Mouse (Mus musculus) small intestine, adult 2 months (tissue): ENCODE results near the gene Ttn. TPM values are rescaled to one million over a fixed set of nuclear protein-coding genes. Genes with fewer than 3 reads are reported as not detected.

Experiments
- H3K27ac ChIP-seq: fragments of 200-500 bp; 2 replicates; pipeline ENCODE4 v1.5.1; 2012; ENCODE audit warnings: low read depth, low read length, control low read depth, inconsistent platforms; ENCODE audit not compliant: insufficient read depth
- H3K27me3 ChIP-seq: fragments of 200-500 bp; 2 replicates; pipeline ENCODE4 v1.6.1; 2012; ENCODE audit warnings: mild to moderate bottlenecking, moderate library complexity, low read length, inconsistent platforms; ENCODE audit not compliant: control insufficient read depth, insufficient read depth
- H3K36me3 ChIP-seq: fragments of 200-500 bp; 2 replicates; pipeline ENCODE4 v1.6.1; 2012; ENCODE audit warnings: mild to moderate bottlenecking, low read length, control low read depth, inconsistent platforms; ENCODE audit not compliant: control insufficient read depth, insufficient read depth
- H3K4me1 ChIP-seq: fragments of 200-500 bp; 2 replicates; pipeline ENCODE4 v1.6.1; 2012; ENCODE audit warnings: low read length, inconsistent platforms, mixed read lengths; ENCODE audit not compliant: control insufficient read depth, insufficient read depth, insufficient read length
- H3K4me3 ChIP-seq: fragments of 200-500 bp; 2 replicates; pipeline ENCODE4 v1.5.1; 2012; ENCODE audit warnings: low read depth, mild to moderate bottlenecking, control low read depth, inconsistent platforms, low read length, moderate library complexity
- CTCF ChIP-seq: fragments of 200-500 bp; IDR thresholded peaks from 2 replicates; pipeline ENCODE4 v1.5.1; 2012; ENCODE audit warnings: low read depth, mild to moderate bottlenecking, control low read depth, inconsistent platforms, low read length, moderate library complexity, mixed read lengths; ENCODE audit not compliant: insufficient replicate concordance, insufficient read length; ENCODE audit errors: extremely low read depth
- POLR2A ChIP-seq: fragments of 200-500 bp; IDR thresholded peaks from 2 replicates; pipeline ENCODE4 v1.6.1; 2012; ENCODE audit warnings: low read depth, mild to moderate bottlenecking, control low read depth, inconsistent platforms, low read length, moderate library complexity
- WGBS: fragments of 180-500 bp; shearing (Covaris S2); methylation state at CpG from one replicate; pipeline ENCODE4 v1.1.7; 2018; 5-methylcytosine and 5-hydroxymethylcytosine counted together
- polyA plus RNA-seq: library from polyadenylated mRNA; depleted of rRNA; stranded (reverse); fragments of >200 nt; gene quantifications from 2 replicates; pipeline ENCODE4 v1.2.3, GENCODE M21; 2012

Ttn gene
- polyA plus RNA-seq, 1 experiment = 0.01 TPM

- no peaks in the 10 kb centered on the region for H3K27me3 ChIP-seq
- no peak overlapping the region for H3K4me3 ChIP-seq
- no peaks in the 10 kb centered on the region for H3K4me1 ChIP-seq
- no peak overlapping the region for H3K27ac ChIP-seq
- H3K36me3 ChIP-seq = no peaks in the 10 kb centered on the region
- no peak for TF ChIP-seq CTCF
- TF ChIP-seq POLR2A = no peak
- 82% methylated on average over 9 of the region's 9 CpGs for WGBS
Observed at GRCm38 (mm10) chr2:76806861-76807260, 175.5 kb downstream of the Ttn start.

GRCm38 (mm10) chr2:76806376-76806775 is 176.0 kb downstream of the Ttn start:
- H3K4me1 ChIP-seq = no peaks in the 10 kb centered on the region
- H3K36me3 ChIP-seq = no peaks in the 10 kb centered on the region
- no peak overlapping the region for H3K27ac ChIP-seq
- TF ChIP-seq POLR2A (no peak), CTCF (no peak)
- H3K4me3 ChIP-seq = no peak overlapping the region
- WGBS = 53% methylated on average over 4 of the region's 4 CpGs
- no peaks in the 10 kb centered on the region for H3K27me3 ChIP-seq

GRCm38 (mm10) chr2:76805191-76805892 is 177.0 kb downstream of the Ttn start:
- no peak for TF ChIP-seq CTCF
- no peak for TF ChIP-seq POLR2A
- H3K4me3 ChIP-seq = no peak overlapping the region
- 75% methylated on average over 5 of the region's 5 CpGs for WGBS
- H3K4me1 ChIP-seq = no peaks in the 10 kb centered on the region
- H3K36me3 ChIP-seq = no peaks in the 10 kb centered on the region
- H3K27ac ChIP-seq = no peak overlapping the region
- no peaks in the 10 kb centered on the region for H3K27me3 ChIP-seq

GRCm38 (mm10) chr2:76784171-76784570 is 198.2 kb downstream of the Ttn start:
- Histone ChIP-seq H3K4me1 (no peaks in the 10 kb centered on the region), H3K27ac (no peak overlapping the region), H3K27me3 (no peaks in the 10 kb centered on the region), H3K36me3 (no peaks in the 10 kb centered on the region), H3K4me3 (no peak overlapping the region)
- no peak for TF ChIP-seq CTCF
- TF ChIP-seq POLR2A = no peak
- 95% methylated on average over 12 of the region's 12 CpGs for WGBS

- H3K27me3 ChIP-seq = no peaks in the 10 kb centered on the region
- WGBS = 90% methylated on average over 13 of the region's 13 CpGs
- no peak overlapping the region for H3K27ac ChIP-seq
- no peaks in the 10 kb centered on the region for H3K4me1 ChIP-seq
- no peaks in the 10 kb centered on the region for H3K36me3 ChIP-seq
- H3K4me3 ChIP-seq = no peak overlapping the region
- TF ChIP-seq POLR2A (no peak), CTCF (no peak)
Observed at GRCm38 (mm10) chr2:76780792-76781191, 201.6 kb downstream of the Ttn start.

- no peaks in the 10 kb centered on the region for H3K27me3 ChIP-seq
- H3K4me1 ChIP-seq = no peaks in the 10 kb centered on the region
- no peaks in the 10 kb centered on the region for H3K36me3 ChIP-seq
- no peak for TF ChIP-seq CTCF
- TF ChIP-seq POLR2A = no peak
- 92% methylated on average over 10 of the region's 10 CpGs for WGBS
- no peak overlapping the region for H3K27ac ChIP-seq
- H3K4me3 ChIP-seq = no peak overlapping the region
Observed at GRCm38 (mm10) chr2:76769831-76770230, 212.5 kb downstream of the Ttn start.

GRCm38 (mm10) chr2:76767231-76767630 is 215.1 kb downstream of the Ttn start:
- Histone ChIP-seq H3K4me3 (no peak overlapping the region), H3K27me3 (no peaks in the 10 kb centered on the region), H3K4me1 (no peaks in the 10 kb centered on the region), H3K27ac (no peak overlapping the region), H3K36me3 (no peaks in the 10 kb centered on the region)
- no peak for TF ChIP-seq POLR2A
- no peak for TF ChIP-seq CTCF
- 93% methylated on average over 12 of the region's 12 CpGs for WGBS
